Comparison of ENCODE assay signal across 11 mouse cellular contexts in genomic region chr7:45436444-45436843, GRCm38 (mm10). TPM values are rescaled to one million over a fixed set of nuclear protein-coding genes. Genes with fewer than 3 reads are reported as not detected.
DNase-seq lines count a peak whose midpoint lies in the region; ATAC-seq and TF ChIP-seq lines count a peak whose summit lies in the region.
"Had no signal": no experiment of that assay in that cellular context is flagged by ENCODE, and none has a peak within 500 bp of the region (broad histone marks: within the 10 kb centered on the region; RNA-seq: fewer than 3 reads in every experiment).

No protein-coding gene starts in this region.

- no peak overlapping the region for H3ac ChIP-seq in myocyte (ENCODE audit: control insufficient read depth, insufficient read length)

- peak overlapping the region; percentile 23; the same call in 1 of the 2 replicates for H3K9ac ChIP-seq in heart, embryonic 16.5 days (ENCODE audit: low read length)
- no peak overlapping the region for H3K9ac ChIP-seq in midbrain, embryonic 14.5 days (replicated peaks; ENCODE audit: low read length)
- H3K9ac ChIP-seq in intestine, postnatal 0 days (ENCODE audit: low read depth, low read length) = no peak overlapping the region
- H3K9ac ChIP-seq in kidney, embryonic 14.5 days (ENCODE audit: low read depth, low read length) = no peak overlapping the region

- WGBS in heart, embryonic 16.5 days = 79% methylated on average over 5 of the region's 5 CpGs
- 93% methylated on average over 5 of the region's 5 CpGs for WGBS in midbrain, embryonic 10.5 days
- 94% methylated on average over 5 of the region's 5 CpGs for WGBS in midbrain, embryonic 14.5 days
- WGBS in intestine, postnatal 0 days = 87% methylated on average over 5 of the region's 5 CpGs
- WGBS in kidney, embryonic 14.5 days = 95% methylated on average over 5 of the region's 5 CpGs

- intact Hi-C loops in heart, postnatal 10 days (cut with DNase I) = no loop called here

- H3K27ac ChIP-seq in heart, embryonic 16.5 days (ENCODE audit: low read length) = no peak overlapping the region
- no peak overlapping the region for H3K27ac ChIP-seq in midbrain, embryonic 10.5 days (replicated peaks)
- H3K27ac ChIP-seq in midbrain, embryonic 14.5 days (replicated peaks; ENCODE audit: low read depth, low read length) = no peak overlapping the region
- H3K27ac ChIP-seq in intestine, postnatal 0 days (ENCODE audit: low read depth, low read length) = no peak overlapping the region
- no peak overlapping the region for H3K27ac ChIP-seq in kidney, embryonic 14.5 days (ENCODE audit: low read depth, low read length)
- H3K27ac ChIP-seq: liver, embryonic 13.5 days had no signal

- ATAC-seq in heart, embryonic 16.5 days (replicated peaks; ENCODE audit: extremely low read depth, insufficient read depth, low FRiP score) = no peak
- ATAC-seq in midbrain, embryonic 14.5 days (ENCODE audit: low FRiP score, low TSS enrichment) = no peak
- no peak for ATAC-seq in intestine, postnatal 0 days
- no peak for ATAC-seq in inflammation-experienced regulatory T-cells, adult 6 months
- ATAC-seq in kidney, embryonic 14.5 days (ENCODE audit: low FRiP score, low TSS enrichment) = no peak

- no peaks in the 10 kb centered on the region for H3K27me3 ChIP-seq in heart, embryonic 16.5 days (ENCODE audit: control insufficient read depth, insufficient read depth, low read length)
- H3K27me3 ChIP-seq in midbrain, embryonic 10.5 days (ENCODE audit: low read depth, poor library complexity, severe bottlenecking) = no peaks in the 10 kb centered on the region
- H3K27me3 ChIP-seq in midbrain, embryonic 14.5 days (ENCODE audit: control insufficient read depth, insufficient read depth, low read length) = no peaks in the 10 kb centered on the region
- no peaks in the 10 kb centered on the region for H3K27me3 ChIP-seq in intestine, postnatal 0 days (replicated peaks; ENCODE audit: control insufficient read depth, insufficient read depth, low read length)
- H3K27me3 ChIP-seq in myocyte (ENCODE audit: control insufficient read depth, insufficient read depth, insufficient read length) = no peaks in the 10 kb centered on the region
- no peaks in the 10 kb centered on the region for H3K27me3 ChIP-seq in kidney, embryonic 14.5 days (ENCODE audit: control insufficient read depth, insufficient read depth, low read length)
- H3K27me3 ChIP-seq: liver, embryonic 13.5 days had no signal

- H3K4me1 ChIP-seq in heart, embryonic 16.5 days (ENCODE audit: control insufficient read depth, insufficient read depth, low read length) = peaks cover 35% of the 10 kb centered on the region
- H3K4me1 ChIP-seq in midbrain, embryonic 10.5 days = peaks cover 50% of the 10 kb centered on the region
- H3K4me1 ChIP-seq in midbrain, embryonic 14.5 days (ENCODE audit: control insufficient read depth, insufficient read depth, low read length) = peaks cover 30% of the 10 kb centered on the region
- H3K4me1 ChIP-seq in intestine, postnatal 0 days (replicated peaks; ENCODE audit: control insufficient read depth, insufficient read depth, low read length) = peaks cover 4% of the 10 kb centered on the region; the same call in 1 of the 2 replicates
- peaks cover 35% of the 10 kb centered on the region for H3K4me1 ChIP-seq in kidney, embryonic 14.5 days (ENCODE audit: control insufficient read depth, insufficient read depth, low read length)

- peaks cover 10% of the 10 kb centered on the region for H3K36me3 ChIP-seq in heart, embryonic 16.5 days (ENCODE audit: control insufficient read depth, insufficient read depth)
- H3K36me3 ChIP-seq in midbrain, embryonic 10.5 days = peaks cover 43% of the 10 kb centered on the region
- H3K36me3 ChIP-seq in midbrain, embryonic 14.5 days (ENCODE audit: control insufficient read depth, insufficient read depth, low read length) = peaks cover 12% of the 10 kb centered on the region
- H3K36me3 ChIP-seq in intestine, postnatal 0 days (ENCODE audit: control insufficient read depth, insufficient read depth) = peaks cover 22% of the 10 kb centered on the region
- H3K36me3 ChIP-seq in myocyte (ENCODE audit: control insufficient read depth, insufficient read depth) = peaks cover 21% of the 10 kb centered on the region
- peaks cover 20% of the 10 kb centered on the region for H3K36me3 ChIP-seq in kidney, embryonic 14.5 days (ENCODE audit: control insufficient read depth, insufficient read depth, low read length)

- DNase-seq in heart, postnatal 10 days = no peak
- no peak for DNase-seq in midbrain, embryonic 10.5 days (ENCODE audit: low spot score)
- DNase-seq in midbrain, embryonic 14.5 days = no peak
- DNase-seq: liver, embryonic 13.5 days; retina, postnatal 1 day had no signal

- no peak for TF ChIP-seq POLR2A in myocyte (IDR thresholded peaks at IDR 0.05; ENCODE audit: insufficient read length, low read depth)

- H3K4me2 ChIP-seq in heart, embryonic 16.5 days (ENCODE audit: low read depth, low read length) = peak overlapping the region; percentile 71
- H3K4me2 ChIP-seq in midbrain, embryonic 14.5 days (ENCODE audit: low read length) = no peak overlapping the region
- H3K4me2 ChIP-seq in intestine, postnatal 0 days (replicated peaks; ENCODE audit: low read depth) = 0 out of 2 replicates have a peak overlapping the region, but pooled peaks have one; percentile 81
- peak overlapping the region; percentile 96 for H3K4me2 ChIP-seq in myocyte (ENCODE audit: low read depth)
- H3K4me2 ChIP-seq in kidney, embryonic 14.5 days (replicated peaks; ENCODE audit: low read depth, low read length) = no peak overlapping the region

- no peak for TF ChIP-seq CTCF in intestine, postnatal 0 days (IDR thresholded peaks at IDR 0.05; ENCODE audit: low read depth)

- no peaks in the 10 kb centered on the region for H3K9me3 ChIP-seq in heart, embryonic 16.5 days (replicated peaks; ENCODE audit: control insufficient read depth, low read length)
- no peaks in the 10 kb centered on the region for H3K9me3 ChIP-seq in midbrain, embryonic 10.5 days (replicated peaks)
- no peaks in the 10 kb centered on the region for H3K9me3 ChIP-seq in midbrain, embryonic 14.5 days (ENCODE audit: control insufficient read depth, low read length)
- no peaks in the 10 kb centered on the region for H3K9me3 ChIP-seq in intestine, postnatal 0 days (ENCODE audit: control insufficient read depth)
- H3K9me3 ChIP-seq in kidney, embryonic 14.5 days (ENCODE audit: control insufficient read depth, low read length) = no peaks in the 10 kb centered on the region
- H3K9me3 ChIP-seq: liver, embryonic 13.5 days had no signal

- no peak overlapping the region; the same call in 1 of the 2 replicates for H3K4me3 ChIP-seq in heart, embryonic 16.5 days (ENCODE audit: low read length)
- peak overlapping the region; percentile 96; the same call in 1 of the 2 replicates for H3K4me3 ChIP-seq in midbrain, embryonic 10.5 days
- H3K4me3 ChIP-seq in midbrain, embryonic 14.5 days (replicated peaks; ENCODE audit: low read depth, low read length) = no peak overlapping the region
- H3K4me3 ChIP-seq in intestine, postnatal 0 days (ENCODE audit: low read depth, low read length) = no peak overlapping the region
- H3K4me3 ChIP-seq in myocyte = peak overlapping the region; percentile 92
- H3K4me3 ChIP-seq in kidney, embryonic 14.5 days (ENCODE audit: low read length) = no peak overlapping the region
- H3K4me3 ChIP-seq: liver, embryonic 13.5 days had no signal

- H3K79me2 ChIP-seq in myocyte (ENCODE audit: control insufficient read depth, insufficient read depth) = peaks cover 55% of the 10 kb centered on the region

RNA-seq across cellular contexts. Expression of gene Ruvbl2, which starts 1.5 kb away (rescaled TPM):
- polyA plus RNA-seq in heart, embryonic 16.5 days (2015; fragmentation: Nextera tagmentation; extraction: Ambion mirVana) = 85.1 and 88.3 TPM in 2 replicates
- total RNA-seq in heart, postnatal 10 days (2021) = 10 to 100 TPM; 30.4 to 30.7 TPM
- 202 and 222 TPM in 2 replicates for polyA plus RNA-seq in midbrain, embryonic 10.5 days (2016; fragmentation: Nextera tagmentation; extraction: Ambion mirVana)
- 110 and 114 TPM in 2 replicates for polyA plus RNA-seq in midbrain, embryonic 14.5 days (2014; fragmentation: Nextera tagmentation; extraction: Ambion mirVana)
- 35.6 and 38.6 TPM in 2 replicates for polyA plus RNA-seq in intestine, postnatal 0 days (2015; fragmentation: Nextera tagmentation; extraction: Ambion mirVana)
- 118 TPM for polyA plus RNA-seq in myocyte (2012; fragmentation: generic; extraction: Trizol)
- 10 to 100 TPM; 36.7 to 48.4 (median 43.8) TPM for polyA plus RNA-seq in inflammation-experienced regulatory T-cells, adult 6 months (2017; shearing (Covaris generic))
- 158 and 228 TPM in 2 replicates for polyA plus RNA-seq in kidney, embryonic 14.5 days (2014; fragmentation: Nextera tagmentation; extraction: Ambion mirVana)

RNA-seq across cellular contexts. Expression of gene Gys1, which starts 1.8 kb away (rescaled TPM):
- 136 and 141 TPM in 2 replicates for polyA plus RNA-seq in heart, embryonic 16.5 days (2015; fragmentation: Nextera tagmentation; extraction: Ambion mirVana)
- 10 to 100 TPM; 74.6 to 79.0 TPM for total RNA-seq in heart, postnatal 10 days (2021)
- 41.7 and 41.9 TPM in 2 replicates for polyA plus RNA-seq in midbrain, embryonic 10.5 days (2016; fragmentation: Nextera tagmentation; extraction: Ambion mirVana)
- 15.5 TPM in 2 replicates for polyA plus RNA-seq in midbrain, embryonic 14.5 days (2014; fragmentation: Nextera tagmentation; extraction: Ambion mirVana)
- polyA plus RNA-seq in intestine, postnatal 0 days (2015; fragmentation: Nextera tagmentation; extraction: Ambion mirVana) = 10.4 and 10.6 TPM in 2 replicates
- polyA plus RNA-seq in myocyte (2012; fragmentation: generic; extraction: Trizol) = 125 TPM
- polyA plus RNA-seq in inflammation-experienced regulatory T-cells, adult 6 months (2017; shearing (Covaris generic)) = 1 to 10 TPM; 6.7 to 10.0 (median 9.7) TPM
- 21.4 and 35.0 TPM in 2 replicates for polyA plus RNA-seq in kidney, embryonic 14.5 days (2014; fragmentation: Nextera tagmentation; extraction: Ambion mirVana)

RNA-seq across cellular contexts. Expression of gene Lhb, which starts 15.8 kb away (rescaled TPM):
- polyA plus RNA-seq in heart, embryonic 16.5 days (2015; fragmentation: Nextera tagmentation; extraction: Ambion mirVana) = 0.46 and 0.51 TPM in 2 replicates
- total RNA-seq in heart, postnatal 10 days (2021) = not detected
- not detected in 2 replicates for polyA plus RNA-seq in midbrain, embryonic 10.5 days (2016; fragmentation: Nextera tagmentation; extraction: Ambion mirVana)
- polyA plus RNA-seq in midbrain, embryonic 14.5 days (2014; fragmentation: Nextera tagmentation; extraction: Ambion mirVana) = 0.34 TPM in 1 of 2 replicates, not detected in the other
- not detected in 2 replicates for polyA plus RNA-seq in intestine, postnatal 0 days (2015; fragmentation: Nextera tagmentation; extraction: Ambion mirVana)
- polyA plus RNA-seq in myocyte (2012; fragmentation: generic; extraction: Trizol) = 0.07 TPM
- not detected for polyA plus RNA-seq in inflammation-experienced regulatory T-cells, adult 6 months (2017; shearing (Covaris generic))
- not detected in 2 replicates for polyA plus RNA-seq in kidney, embryonic 14.5 days (2014; fragmentation: Nextera tagmentation; extraction: Ambion mirVana)
- polyA plus RNA-seq: frontal cortex, adult 2 months; liver, embryonic 13.5 days had no signal

RNA-seq across cellular contexts. Expression of gene Ntf5, which starts 22.9 kb away (rescaled TPM):
- polyA plus RNA-seq in heart, embryonic 16.5 days (2015; fragmentation: Nextera tagmentation; extraction: Ambion mirVana) = 0.91 and 1.1 TPM in 2 replicates
- total RNA-seq in heart, postnatal 10 days (2021) = under 1 TPM; 0.22 to 0.26 TPM
- 0.51 and 0.61 TPM in 2 replicates for polyA plus RNA-seq in midbrain, embryonic 10.5 days (2016; fragmentation: Nextera tagmentation; extraction: Ambion mirVana)
- polyA plus RNA-seq in midbrain, embryonic 14.5 days (2014; fragmentation: Nextera tagmentation; extraction: Ambion mirVana) = not detected in 2 replicates
- polyA plus RNA-seq in intestine, postnatal 0 days (2015; fragmentation: Nextera tagmentation; extraction: Ambion mirVana) = 2.0 TPM in 2 replicates
- polyA plus RNA-seq in myocyte (2012; fragmentation: generic; extraction: Trizol) = 1.9 TPM
- polyA plus RNA-seq in inflammation-experienced regulatory T-cells, adult 6 months (2017; shearing (Covaris generic)) = under 1 TPM in 2 of 3 experiments, not detected in 1; 0.31 to 0.34 TPM
- polyA plus RNA-seq in kidney, embryonic 14.5 days (2014; fragmentation: Nextera tagmentation; extraction: Ambion mirVana) = 1.3 and 1.4 TPM in 2 replicates

RNA-seq across cellular contexts. Expression of gene Ftl1, which starts 23.2 kb away (rescaled TPM):
- 3,045 and 3,399 TPM in 2 replicates for polyA plus RNA-seq in heart, embryonic 16.5 days (2015; fragmentation: Nextera tagmentation; extraction: Ambion mirVana)
- 100 to 1,000 TPM; 232 to 268 TPM for total RNA-seq in heart, postnatal 10 days (2021)
- polyA plus RNA-seq in midbrain, embryonic 10.5 days (2016; fragmentation: Nextera tagmentation; extraction: Ambion mirVana) = 5,695 and 6,139 TPM in 2 replicates
- 5,898 and 6,785 TPM in 2 replicates for polyA plus RNA-seq in midbrain, embryonic 14.5 days (2014; fragmentation: Nextera tagmentation; extraction: Ambion mirVana)
- polyA plus RNA-seq in intestine, postnatal 0 days (2015; fragmentation: Nextera tagmentation; extraction: Ambion mirVana) = 13,232 and 14,059 TPM in 2 replicates
- polyA plus RNA-seq in myocyte (2012; fragmentation: generic; extraction: Trizol) = 2,413 TPM
- 1,000 to 10,000 TPM; 1,271 to 2,003 (median 1,772) TPM for polyA plus RNA-seq in inflammation-experienced regulatory T-cells, adult 6 months (2017; shearing (Covaris generic))
- 3,941 and 4,356 TPM in 2 replicates for polyA plus RNA-seq in kidney, embryonic 14.5 days (2014; fragmentation: Nextera tagmentation; extraction: Ambion mirVana)

Comparison
In these comparisons a context has a peak if more than half of its experiments do, and no peak if none do; other contexts are left out.
1. H3K4me3 ChIP-seq: peak in midbrain, embryonic 10.5 days (single experiment) and myocyte (single experiment); none in heart, embryonic 16.5 days (single experiment), midbrain, embryonic 14.5 days (single experiment), intestine, postnatal 0 days (single experiment) and kidney, embryonic 14.5 days (single experiment).
2. H3K4me2 ChIP-seq: peak in heart, embryonic 16.5 days (single experiment), intestine, postnatal 0 days (single experiment) and myocyte (single experiment); none in midbrain, embryonic 14.5 days (single experiment) and kidney, embryonic 14.5 days (single experiment).